Comparison of ENCODE assay signal across 10 mouse cellular contexts in genomic region chr11:115881002-115881401, GRCm38 (mm10). TPM values are rescaled to one million over a fixed set of nuclear protein-coding genes. Genes with fewer than 3 reads are reported as not detected.
DNase-seq lines count a peak whose midpoint lies in the region; ATAC-seq and TF ChIP-seq lines count a peak whose summit lies in the region.
"Had no signal": no experiment of that assay in that cellular context is flagged by ENCODE, and none has a peak within 500 bp of the region (broad histone marks: within the 10 kb centered on the region; RNA-seq: fewer than 3 reads in every experiment).

No protein-coding gene starts in this region.

- no peak overlapping the region for H3K9ac ChIP-seq in neural tube, embryonic 15.5 days (replicated peaks)
- H3K9ac ChIP-seq in intestine, postnatal 0 days (ENCODE audit: low read depth, low read length) = no peak overlapping the region
- H3K9ac ChIP-seq: heart, embryonic 15.5 days had no signal

- peaks cover 5% of the 10 kb centered on the region; the same call in 1 of the 2 replicates for H3K4me1 ChIP-seq in neural tube, embryonic 15.5 days
- peaks cover 2% of the 10 kb centered on the region; the same call in 1 of the 2 replicates for H3K4me1 ChIP-seq in intestine, postnatal 0 days (replicated peaks; ENCODE audit: control insufficient read depth, insufficient read depth, low read length)

- no peak overlapping the region for H3K4me3 ChIP-seq in neural tube, embryonic 15.5 days (replicated peaks)
- no peak overlapping the region for H3K4me3 ChIP-seq in intestine, postnatal 0 days (ENCODE audit: low read depth, low read length)
- H3K4me3 ChIP-seq: heart, embryonic 15.5 days had no signal

- no peak overlapping the region for H3K27ac ChIP-seq in neural tube, embryonic 15.5 days (replicated peaks)
- no peak overlapping the region for H3K27ac ChIP-seq in intestine, postnatal 0 days (ENCODE audit: low read depth, low read length)
- H3K27ac ChIP-seq: heart, embryonic 15.5 days had no signal

- H3K36me3 ChIP-seq in neural tube, embryonic 15.5 days = no peaks in the 10 kb centered on the region
- H3K36me3 ChIP-seq in intestine, postnatal 0 days (ENCODE audit: control insufficient read depth, insufficient read depth) = peaks cover 54% of the 10 kb centered on the region
- H3K36me3 ChIP-seq in splenic B cell, adult 2 months (ENCODE audit: control insufficient read depth, insufficient read depth, low read length, poor library complexity, severe bottlenecking) = no peaks in the 10 kb centered on the region
- H3K36me3 ChIP-seq: heart, embryonic 15.5 days had no signal

- H3K4me2 ChIP-seq in neural tube, embryonic 15.5 days = no peak overlapping the region
- H3K4me2 ChIP-seq in intestine, postnatal 0 days (replicated peaks; ENCODE audit: low read depth) = peak overlapping the region; percentile 66
- H3K4me2 ChIP-seq: heart, embryonic 15.5 days had no signal

- peak; percentile 87 for TF ChIP-seq CTCF in intestine, postnatal 0 days (IDR thresholded peaks at IDR 0.05; ENCODE audit: low read depth)

- 25% methylated on average over 5 of the region's 5 CpGs for WGBS in neural tube, embryonic 15.5 days
- WGBS in intestine, postnatal 0 days = 21% methylated on average over 5 of the region's 5 CpGs

- no peak for ATAC-seq in neural tube, embryonic 15.5 days (ENCODE audit: low FRiP score)
- ATAC-seq in intestine, postnatal 0 days = no peak
- ATAC-seq in frontal cortex, adult (ENCODE audit: low TSS enrichment) = no peak
- ATAC-seq: Patski had no signal

- DNase-seq in adrenal gland, adult 2 months = peak; percentile 52
- DNase-seq in adrenal gland, postnatal 4 days (ENCODE audit: low spot score in 2 of 2) = no peak
- peak; percentile 45 for DNase-seq in neural tube, embryonic 10.5 days (ENCODE audit: extremely low spot score, low spot score)
- peak; percentile 68 for DNase-seq in splenic B cell, adult 2 months (ENCODE audit: low read depth, low spot score)
- no peak for DNase-seq in urinary bladder, postnatal 14 days (ENCODE audit: low spot score)

- H3K9me3 ChIP-seq in neural tube, embryonic 15.5 days (replicated peaks) = no peaks in the 10 kb centered on the region
- H3K9me3 ChIP-seq in intestine, postnatal 0 days (ENCODE audit: control insufficient read depth) = no peaks in the 10 kb centered on the region
- H3K9me3 ChIP-seq: heart, embryonic 15.5 days had no signal

- H3K27me3 ChIP-seq in neural tube, embryonic 15.5 days (replicated peaks) = peaks cover 6% of the 10 kb centered on the region; the same call in 1 of the 2 replicates
- no peaks in the 10 kb centered on the region for H3K27me3 ChIP-seq in intestine, postnatal 0 days (replicated peaks; ENCODE audit: control insufficient read depth, insufficient read depth, low read length)
- H3K27me3 ChIP-seq in splenic B cell, adult 2 months (ENCODE audit: control insufficient read depth, insufficient read depth, low read length, poor library complexity, severe bottlenecking) = no peaks in the 10 kb centered on the region
- H3K27me3 ChIP-seq: Patski had no signal

RNA-seq across cellular contexts. Expression of gene Smim5, which starts 18.8 kb away (rescaled TPM):
- total RNA-seq in adrenal gland, adult 2 months (2021) = 1 to 10 TPM in 1 of 2 experiments, under 1 TPM in 1; 0.58 to 1.3 TPM
- polyA plus RNA-seq in adrenal gland, adult 2 months (2012; rRNA removed) = 0.86 and 0.99 TPM in 2 replicates
- 1 to 10 TPM; 2.1 to 2.3 TPM for total RNA-seq in adrenal gland, postnatal 4 days (2021)
- 2.2 and 8.1 TPM in 2 replicates for polyA plus RNA-seq in neural tube, embryonic 15.5 days (2015; fragmentation: Nextera tagmentation; extraction: Ambion mirVana)
- 1.9 and 3.4 TPM in 2 replicates for polyA plus RNA-seq in intestine, postnatal 0 days (2015; fragmentation: Nextera tagmentation; extraction: Ambion mirVana)

RNA-seq across cellular contexts. Expression of gene Myo15b, which starts 22.8 kb away (rescaled TPM):
- total RNA-seq in adrenal gland, adult 2 months (2021) = under 1 TPM in 1 of 2 experiments, not detected in 1; 0.35 TPM
- polyA plus RNA-seq in adrenal gland, adult 2 months (2012; rRNA removed) = 0.13 and 0.47 TPM in 2 replicates
- 1 to 10 TPM; 1.1 to 6.8 TPM for total RNA-seq in adrenal gland, postnatal 4 days (2021)
- polyA plus RNA-seq in neural tube, embryonic 15.5 days (2015; fragmentation: Nextera tagmentation; extraction: Ambion mirVana) = 0.12 and 5.0 TPM in 2 replicates
- polyA plus RNA-seq in intestine, postnatal 0 days (2015; fragmentation: Nextera tagmentation; extraction: Ambion mirVana) = 332 and 377 TPM in 2 replicates

RNA-seq across cellular contexts. Expression of gene Smim6, which starts 30.8 kb away (rescaled TPM):
- total RNA-seq in adrenal gland, adult 2 months (2021) = not detected
- not detected in 2 replicates for polyA plus RNA-seq in adrenal gland, adult 2 months (2012; rRNA removed)
- 1 to 10 TPM in 1 of 2 experiments, not detected in 1; 1.8 TPM for total RNA-seq in adrenal gland, postnatal 4 days (2021)
- 0.68 and 3.1 TPM in 2 replicates for polyA plus RNA-seq in neural tube, embryonic 15.5 days (2015; fragmentation: Nextera tagmentation; extraction: Ambion mirVana)
- polyA plus RNA-seq in intestine, postnatal 0 days (2015; fragmentation: Nextera tagmentation; extraction: Ambion mirVana) = 29.6 and 32.9 TPM in 2 replicates

RNA-seq across cellular contexts. Expression of gene Sap30bp, which starts 52.1 kb away (rescaled TPM):
- total RNA-seq in adrenal gland, adult 2 months (2021) = 10 to 100 TPM; 31.8 to 44.5 TPM
- 31.4 and 33.8 TPM in 2 replicates for polyA plus RNA-seq in adrenal gland, adult 2 months (2012; rRNA removed)
- 10 to 100 TPM; 44.9 to 51.5 TPM for total RNA-seq in adrenal gland, postnatal 4 days (2021)
- polyA plus RNA-seq in neural tube, embryonic 15.5 days (2015; fragmentation: Nextera tagmentation; extraction: Ambion mirVana) = 39.0 and 40.5 TPM in 2 replicates
- polyA plus RNA-seq in intestine, postnatal 0 days (2015; fragmentation: Nextera tagmentation; extraction: Ambion mirVana) = 27.5 and 28.8 TPM in 2 replicates

RNA-seq across cellular contexts. Expression of gene Recql5, which starts 52.3 kb away (rescaled TPM):
- total RNA-seq in adrenal gland, adult 2 months (2021) = 10 to 100 TPM; 20.8 to 28.3 TPM
- polyA plus RNA-seq in adrenal gland, adult 2 months (2012; rRNA removed) = 22.4 and 25.4 TPM in 2 replicates
- 10 to 100 TPM; 28.6 to 28.8 TPM for total RNA-seq in adrenal gland, postnatal 4 days (2021)
- polyA plus RNA-seq in neural tube, embryonic 15.5 days (2015; fragmentation: Nextera tagmentation; extraction: Ambion mirVana) = 19.7 and 22.0 TPM in 2 replicates
- polyA plus RNA-seq in intestine, postnatal 0 days (2015; fragmentation: Nextera tagmentation; extraction: Ambion mirVana) = 6.8 and 8.2 TPM in 2 replicates

Comparison
In these comparisons a context has a peak if more than half of its experiments do, and no peak if none do; other contexts are left out.
1. DNase-seq: peak in adrenal gland, adult 2 months (single experiment), neural tube, embryonic 10.5 days (single experiment) and splenic B cell, adult 2 months (single experiment); none in adrenal gland, postnatal 4 days (0 of 2) and urinary bladder, postnatal 14 days (single experiment).
2. RNA of gene Myo15b, which starts 22.8 kb away (polyA plus RNA-seq): 332 to 377 TPM in intestine, postnatal 0 days; 0.13 to 0.47 TPM in adrenal gland, adult 2 months and 0.12 to 5.0 TPM in neural tube, embryonic 15.5 days; every median in the first group is over 10 times any median in the second.